17 mouse cellular contexts compared by ENCODE assay signal in genomic region chr8:79150544-79151192, GRCm38 (mm10).
DNase-seq lines count a peak whose midpoint lies in the region; ATAC-seq and TF ChIP-seq lines count a peak whose summit lies in the region.
"Had no signal": no experiment of that assay in that cellular context is flagged by ENCODE, and none has a peak within 500 bp of the region (broad histone marks: within the 10 kb centered on the region; RNA-seq: fewer than 3 reads in every experiment).

No protein-coding gene starts in this region.

- TF ChIP-seq EP300 in heart, postnatal 0 days (IDR thresholded peaks at IDR 0.05; ENCODE audit: low read depth): no peak

- POLR2A ChIA-PET in Patski (lab: Charles Lee): no interaction called here

- 0 out of 2 replicates have a peak, but pooled peaks cover 21% of the 10 kb centered on the region for H3K36me3 ChIP-seq in heart, postnatal 0 days (replicated peaks; ENCODE audit: control insufficient read depth, insufficient read depth, low read length)
- H3K36me3 ChIP-seq in midbrain, embryonic 16.5 days (ENCODE audit: control insufficient read depth, insufficient read depth, low read length): peaks cover 2% of the 10 kb centered on the region; the same call in 1 of the 2 replicates
- H3K36me3 ChIP-seq: forebrain, embryonic 15.5 days; midbrain, embryonic 15.5 days had no signal

- no peak overlapping the region for H3K27ac ChIP-seq in heart, postnatal 0 days (ENCODE audit: low read depth)
- H3K27ac ChIP-seq in midbrain, embryonic 16.5 days (ENCODE audit: low read length): no peak overlapping the region
- H3K27ac ChIP-seq: embryonic facial prominence, embryonic 13.5 days; forebrain, embryonic 15.5 days; liver, embryonic 14.5 days; midbrain, embryonic 15.5 days had no signal

- no peak overlapping the region for H3K4me2 ChIP-seq in heart, postnatal 0 days (ENCODE audit: low read depth, low read length)
- H3K4me2 ChIP-seq in midbrain, embryonic 16.5 days (ENCODE audit: low read length): no peak overlapping the region
- H3K4me2 ChIP-seq: embryonic facial prominence, embryonic 13.5 days; forebrain, embryonic 15.5 days; midbrain, embryonic 15.5 days had no signal

- H3K27me3 ChIP-seq in heart, postnatal 0 days (ENCODE audit: control insufficient read depth, insufficient read depth, low read length): no peaks in the 10 kb centered on the region
- H3K27me3 ChIP-seq in Patski: no peaks in the 10 kb centered on the region
- H3K27me3 ChIP-seq in midbrain, embryonic 16.5 days (ENCODE audit: control insufficient read depth, insufficient read depth, low read depth, low read length): no peaks in the 10 kb centered on the region
- H3K27me3 ChIP-seq: embryonic facial prominence, embryonic 13.5 days; forebrain, embryonic 15.5 days; midbrain, embryonic 15.5 days had no signal

- ATAC-seq in heart, postnatal 0 days (ENCODE audit: insufficient read depth, low read depth): no peak
- peak; percentile 72 for ATAC-seq in Patski
- no peak for ATAC-seq in midbrain, embryonic 16.5 days
- ATAC-seq: forebrain, embryonic 15.5 days; midbrain, embryonic 15.5 days had no signal

- DNase-seq in heart, postnatal 0 days (ENCODE audit: low spot score): peak; percentile 37
- DNase-seq in heart, adult 8-10 months (ENCODE audit: low spot score): no peak
- DNase-seq in A20 (ENCODE audit: low read depth, low spot score) (peak; percentile 16), Patski (ENCODE audit: low read depth, low spot score) (no peak)
- peak; percentile 63 for DNase-seq in induced T-regulatory cell, adult 2 months (ENCODE audit: low read depth)
- DNase-seq in spleen, postnatal 4 days (ENCODE audit: low spot score in 2 of 2): no peak
- DNase-seq in ovary, adult 18-20 months (ENCODE audit: low spot score): no peak
- DNase-seq: cerebellum, adult 9-11 months; heart, adult 11 months; heart, postnatal 4 days; kidney, adult 8-10 months; lung, postnatal 4 days had no signal

- H3K9me3 ChIP-seq in heart, postnatal 0 days (replicated peaks; ENCODE audit: control insufficient read depth, low read length): no peaks in the 10 kb centered on the region
- H3K9me3 ChIP-seq in midbrain, embryonic 16.5 days (replicated peaks; ENCODE audit: control insufficient read depth, low read length, poor library complexity, severe bottlenecking): no peaks in the 10 kb centered on the region
- H3K9me3 ChIP-seq: embryonic facial prominence, embryonic 13.5 days; forebrain, embryonic 15.5 days; midbrain, embryonic 15.5 days had no signal

- H3K9ac ChIP-seq in heart, postnatal 0 days (replicated peaks; ENCODE audit: low read depth, low read length): no peak overlapping the region
- H3K9ac ChIP-seq in midbrain, embryonic 16.5 days (ENCODE audit: low read depth, low read length): no peak overlapping the region
- H3K9ac ChIP-seq: embryonic facial prominence, embryonic 13.5 days; forebrain, embryonic 15.5 days; liver, embryonic 14.5 days; midbrain, embryonic 15.5 days had no signal

- peaks cover 4% of the 10 kb centered on the region for H3K4me1 ChIP-seq in heart, postnatal 0 days (ENCODE audit: control insufficient read depth, insufficient read depth)
- H3K4me1 ChIP-seq in midbrain, embryonic 16.5 days (ENCODE audit: control insufficient read depth, insufficient read depth, low read length): no peaks in the 10 kb centered on the region
- H3K4me1 ChIP-seq: embryonic facial prominence, embryonic 13.5 days; forebrain, embryonic 15.5 days; midbrain, embryonic 15.5 days had no signal

- no peak for TF ChIP-seq CTCF in heart, postnatal 0 days (IDR thresholded peaks at IDR 0.05; ENCODE audit: low read depth)
- TF ChIP-seq CTCF in Patski (IDR thresholded peaks at IDR 0.05): no peak

- 35% methylated on average over 11 of the region's 11 CpGs for WGBS in heart, postnatal 0 days
- WGBS in midbrain, embryonic 16.5 days: 80% methylated on average over 11 of the region's 11 CpGs

- H3K4me3 ChIP-seq in heart, postnatal 0 days (ENCODE audit: low read depth, low read length): no peak overlapping the region
- no peak overlapping the region for H3K4me3 ChIP-seq in midbrain, embryonic 16.5 days (ENCODE audit: low read depth, low read length)
- H3K4me3 ChIP-seq: embryonic facial prominence, embryonic 13.5 days; forebrain, embryonic 15.5 days; midbrain, embryonic 15.5 days had no signal

- CTCF ChIA-PET in Patski (lab: Charles Lee): interaction anchor here (1.0 kb wide), 1 partner anchor 12 kb away, joined by 3 read pairs; no protein-coding TSS in a partner anchor

- in situ Hi-C loops in Patski (cut with MboI; ENCODE audit: low pct_unique_long_range_greater_than_20kb): no loop called here

Comparison
In these comparisons a context has a peak if more than half of its experiments do, and no peak if none do; other contexts are left out.
1. DNase-seq: peak in heart, postnatal 0 days (single experiment), A20 (single experiment) and induced T-regulatory cell, adult 2 months (single experiment); none in heart, adult 8-10 months (single experiment), Patski (single experiment), spleen, postnatal 4 days (0 of 2) and ovary, adult 18-20 months (single experiment).